Mouse (Mus musculus) adrenal gland, postnatal 25 days (tissue): ENCODE data around the gene Nkg7. TPM values are rescaled to one million over a fixed set of nuclear protein-coding genes. Genes with fewer than 3 reads are reported as not detected.

Experiments used
- microRNA-seq, 2 experiments: library from miRNA; unstranded; fragments of <30 nt; microRNA quantifications; one replicate each; pipeline ENCODE4 v1.2.0; 2021
- total RNA-seq: library from RNA; stranded (reverse); gene quantifications from 2 replicates; pipeline ENCODE4 v1.2.3, GENCODE M21; 2021

The Nkg7 gene
- total RNA-seq, 1 experiment from 2014 or later, result 0.46 TPM

Small RNAs within 50 kb of the gene (microRNA-seq; reads per million reads assigned to microRNA genes)
- gene Mir7051, result 0.69 to 2.5 reads per million in 2 experiments

Other genes with a start within 250 kb of the Nkg7 start
- gene Zfp715, start 123.8 kb upstream of the Nkg7 start, total RNA-seq, result 22.4 and 23.0 TPM in 2 replicates
- not detected in 2 replicates for gene Siglecf, start 85.7 kb upstream of the Nkg7 start, total RNA-seq
- 0.09 and 1.00 TPM in 2 replicates for gene Siglecg, start 28.9 kb upstream of the Nkg7 start, total RNA-seq
- not detected in 2 replicates for gene Lim2, start 9.4 kb upstream of the Nkg7 start, total RNA-seq
- not detected in 2 replicates for gene Cldnd2, start 3.7 kb downstream of the Nkg7 start, total RNA-seq
- gene Etfb, start 7.0 kb downstream of the Nkg7 start, total RNA-seq, result 373 and 390 TPM in 2 replicates
- 1.5 TPM in 1 of 2 replicates, not detected in the other for gene Gm45233, start 7.1 kb downstream of the Nkg7 start, total RNA-seq
- 3.6 and 4.6 TPM in 2 replicates for gene Vsig10l, start 26.1 kb downstream of the Nkg7 start, total RNA-seq
- gene Iglon5, start 53.0 kb downstream of the Nkg7 start, total RNA-seq, result 1.3 and 2.1 TPM in 2 replicates
- gene 4931406B18Rik, start 68.9 kb downstream of the Nkg7 start, total RNA-seq, result not detected in 2 replicates
- 1.2 and 2.4 TPM in 2 replicates for gene Cd33, start 107.4 kb downstream of the Nkg7 start, total RNA-seq
- gene Zfp658, start 125.2 kb downstream of the Nkg7 start, total RNA-seq, result 2.8 and 3.1 TPM in 2 replicates
- gene Zfp719, start 142.5 kb downstream of the Nkg7 start, total RNA-seq, result 16.2 and 17.5 TPM in 2 replicates
- not detected in 2 replicates for gene Zfp819, start 170.1 kb downstream of the Nkg7 start, total RNA-seq
- not detected in 2 replicates for gene Ceacam18, start 197.6 kb downstream of the Nkg7 start, total RNA-seq
- 1.9 and 2.1 TPM in 2 replicates for gene Siglece, start 223.1 kb downstream of the Nkg7 start, total RNA-seq
- gene Ctu1, start 234.9 kb downstream of the Nkg7 start, total RNA-seq, result 11.1 and 13.4 TPM in 2 replicates